Mouse (Mus musculus) cerebellum, adult 8-10 months (tissue): ENCODE data around the gene AW011738.

ENCODE experiments used
- DNase-seq: peaks from one replicate; pipeline ENCODE4 v3.0.0; 2022

AW011738 gene

GRCm38 (mm10) chr4:156249567-156249966 is 46.5 kb downstream of the AW011738 start:
- DNase-seq = no peak

GRCm38 (mm10) chr4:156251081-156251480 is 48.0 kb downstream of the AW011738 start:
- no peak for DNase-seq

- no peak for DNase-seq
Measured at GRCm38 (mm10) chr4:156252140-156252539, 49.0 kb downstream of the AW011738 start.

GRCm38 (mm10) chr4:156252619-156253018 is 49.5 kb downstream of the AW011738 start:
- no peak for DNase-seq

- no peak for DNase-seq
Measured at GRCm38 (mm10) chr4:156253043-156253442, 49.9 kb downstream of the AW011738 start.

GRCm38 (mm10) chr4:156254361-156255077 is 51.4 kb downstream of the AW011738 start:
- no peak for DNase-seq
